Mouse (Mus musculus) retina, adult 2 months (tissue): ENCODE data around the gene Shisa5.

Source experiments
- DNase-seq: peaks from one replicate; pipeline ENCODE4 v3.0.0-alpha.2; 2012; ENCODE audit warnings: low read depth, low spot score

Gene Shisa5

GRCm38 (mm10) chr9:109038086-109038895 is at the start of gene Shisa5:
TSS of gene Shisa5 (plus strand) at chr9:109038565.
- no peak for DNase-seq

- no peak for DNase-seq
These were observed 48.4 kb upstream of the Shisa5 start for GRCm38 (mm10) chr9:108989802-108990461.

GRCm38 (mm10) chr9:108990462-108990820 is 47.9 kb upstream of the Shisa5 start:
- DNase-seq, result no peak

DNA sequence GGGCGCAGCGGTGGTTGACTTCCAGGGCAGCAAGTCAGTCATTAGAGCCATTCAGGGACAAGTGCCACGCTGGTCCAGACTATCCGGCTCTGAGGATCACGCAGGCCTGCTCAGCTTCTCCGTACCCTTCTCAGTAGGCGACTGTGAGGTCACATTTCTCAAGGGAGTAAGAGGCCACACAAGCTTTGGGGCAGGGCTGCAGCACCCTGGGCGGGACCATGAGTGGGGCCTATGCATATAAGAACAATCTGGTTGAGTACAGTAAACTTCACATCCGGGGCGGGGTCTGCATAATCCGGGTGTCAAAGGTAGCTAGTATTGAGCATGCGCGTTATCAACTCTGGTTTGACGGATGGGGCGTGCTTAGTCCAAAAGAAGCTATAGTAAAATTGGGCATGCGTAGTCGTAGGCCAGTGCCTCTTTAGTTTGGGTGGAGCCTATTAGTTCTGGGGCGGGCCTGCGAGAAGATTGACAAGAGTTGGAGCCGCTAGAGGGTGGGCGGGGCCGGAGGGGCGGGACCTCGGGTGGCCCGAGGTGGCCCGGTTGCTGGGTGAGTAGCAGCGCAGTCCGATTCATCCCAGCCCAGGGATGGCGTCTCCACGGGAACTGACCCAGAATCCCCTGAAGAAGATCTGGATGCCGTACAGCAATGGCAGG is 46.8 kb upstream of the Shisa5 start, which contains the start of gene Pfkfb4:
TSS of gene Pfkfb4 (plus strand) at position 351 of the 657 bp plus-strand sequence.
- DNase-seq, result peak; percentile 97

- DNase-seq, result no peak
These were observed 46.3 kb upstream of the Shisa5 start for GRCm38 (mm10) chr9:108992085-108992469.

- DNase-seq, result no peak
These were observed 45.6 kb upstream of the Shisa5 start for GRCm38 (mm10) chr9:108992620-108993361.

DNA sequence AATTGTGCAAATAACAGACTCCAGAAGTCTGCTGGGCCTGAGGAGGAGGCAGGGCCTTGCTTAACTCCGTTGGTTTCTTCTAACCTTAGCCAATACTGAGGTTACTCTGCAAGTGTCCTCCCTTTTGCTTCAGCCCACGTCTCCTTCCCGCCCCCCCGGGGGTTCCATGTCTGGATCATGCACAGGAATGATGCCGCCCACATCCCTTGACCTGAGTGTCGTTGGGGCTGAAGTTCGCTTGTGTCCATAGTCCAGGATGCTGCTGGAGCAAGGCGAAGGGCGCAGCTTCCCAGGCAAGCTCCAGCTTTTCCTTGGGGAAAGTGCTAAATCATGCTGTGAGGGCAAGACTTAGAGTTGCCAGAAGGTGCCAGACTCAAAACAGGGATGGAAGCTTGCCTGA is 42.0 kb upstream of the Shisa5 start:
- no peak for DNase-seq

DNA sequence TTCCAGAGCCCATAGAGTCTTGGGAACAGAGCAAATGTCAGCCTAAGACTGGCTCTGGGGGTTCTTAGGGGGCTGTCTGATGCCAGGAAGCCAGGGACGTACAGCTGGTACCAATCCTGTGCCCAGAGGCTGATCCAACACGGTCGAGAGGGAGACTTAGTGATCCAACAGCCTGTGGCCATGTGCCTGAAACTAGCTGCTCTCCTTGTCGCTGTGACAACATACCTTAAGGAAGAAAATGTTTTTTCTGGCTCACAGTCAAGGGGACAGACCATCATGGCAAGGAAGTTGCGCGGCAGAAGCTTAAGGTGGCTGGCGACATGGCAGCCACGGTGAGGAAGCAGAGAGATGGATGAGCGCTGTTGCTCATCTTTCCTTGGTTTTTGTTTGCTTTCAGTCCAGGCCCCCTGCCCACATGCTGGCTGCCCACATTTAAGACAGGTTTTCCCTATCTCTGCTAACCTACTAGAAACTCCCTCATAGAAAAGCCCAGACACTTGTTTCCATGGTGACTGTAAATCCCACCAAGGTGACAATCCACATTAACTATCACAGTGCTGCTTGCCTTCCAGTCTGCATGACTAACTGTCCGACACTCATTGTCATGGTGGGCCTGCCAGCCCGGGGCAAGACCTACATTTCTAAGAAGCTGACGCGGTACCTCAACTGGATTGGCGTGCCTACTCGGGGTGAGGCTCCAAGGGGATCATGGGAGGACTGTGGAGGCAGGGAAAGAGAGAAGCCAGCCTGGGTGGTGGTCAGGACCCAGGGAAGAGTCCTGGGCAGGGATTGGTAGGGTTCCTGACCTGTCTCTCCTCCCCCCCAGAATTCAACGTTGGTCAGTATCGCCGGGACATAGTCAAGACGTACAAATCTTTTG is 39.8 kb upstream of the Shisa5 start:
- DNase-seq, result no peak

DNA sequence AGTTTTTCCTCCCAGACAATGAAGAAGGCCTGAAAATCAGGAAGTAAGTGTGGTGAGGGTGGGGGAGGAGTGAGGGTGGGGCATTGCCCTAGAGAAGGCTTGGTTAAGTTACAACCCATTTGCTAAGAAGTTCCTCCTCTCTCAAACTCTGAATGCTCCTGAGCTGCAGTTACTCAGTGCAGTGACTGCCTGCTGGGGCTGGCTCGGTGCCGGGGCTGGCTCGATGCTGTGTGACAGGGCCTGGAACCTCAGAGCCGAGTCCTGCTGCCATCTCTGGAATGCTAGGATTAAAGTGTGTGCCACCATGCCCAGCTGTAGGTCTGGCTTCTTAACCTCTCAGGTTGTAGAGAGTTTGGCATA is 39.2 kb upstream of the Shisa5 start:
- DNase-seq, result no peak

DNA sequence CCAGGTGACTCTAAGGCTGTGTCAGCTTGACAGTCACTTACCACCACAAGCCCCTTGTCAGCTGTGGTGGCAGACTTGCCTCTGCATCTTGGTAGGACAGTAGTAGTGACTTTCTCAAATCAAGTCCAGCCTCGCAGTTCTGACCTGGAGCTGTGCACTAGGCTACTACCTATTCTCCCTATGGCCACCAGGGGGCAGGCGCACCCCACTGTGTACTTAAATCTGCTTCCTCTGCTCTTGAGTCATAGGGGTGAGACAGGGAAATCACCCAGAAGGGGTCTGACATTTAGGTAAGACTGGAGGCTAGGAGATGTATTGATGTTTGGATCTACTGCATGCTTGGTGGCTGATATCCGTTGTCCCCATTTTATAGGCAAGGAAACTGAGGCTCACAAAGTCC is 37.6 kb upstream of the Shisa5 start:
- peak; percentile 30 for DNase-seq

DNA sequence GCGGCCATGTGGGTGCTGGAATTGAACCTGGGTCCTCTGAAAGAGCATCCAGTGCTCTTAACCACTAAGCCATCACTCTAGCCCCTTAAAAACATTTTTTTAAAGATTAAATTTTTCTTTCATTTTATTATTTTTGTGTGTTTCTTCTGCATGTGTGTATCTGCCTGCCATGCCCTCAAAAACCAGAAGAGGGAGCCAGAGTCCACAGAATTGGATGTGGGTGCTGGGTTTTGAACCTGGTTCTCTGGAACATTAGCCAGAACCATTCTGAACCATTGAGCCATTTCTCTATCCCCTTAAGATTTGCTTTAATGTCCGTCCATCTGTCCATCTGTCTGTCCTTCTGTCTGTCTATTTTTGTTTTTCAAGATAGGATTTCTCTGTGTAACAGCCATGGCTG is 35.2 kb upstream of the Shisa5 start:
- DNase-seq, result no peak

DNA sequence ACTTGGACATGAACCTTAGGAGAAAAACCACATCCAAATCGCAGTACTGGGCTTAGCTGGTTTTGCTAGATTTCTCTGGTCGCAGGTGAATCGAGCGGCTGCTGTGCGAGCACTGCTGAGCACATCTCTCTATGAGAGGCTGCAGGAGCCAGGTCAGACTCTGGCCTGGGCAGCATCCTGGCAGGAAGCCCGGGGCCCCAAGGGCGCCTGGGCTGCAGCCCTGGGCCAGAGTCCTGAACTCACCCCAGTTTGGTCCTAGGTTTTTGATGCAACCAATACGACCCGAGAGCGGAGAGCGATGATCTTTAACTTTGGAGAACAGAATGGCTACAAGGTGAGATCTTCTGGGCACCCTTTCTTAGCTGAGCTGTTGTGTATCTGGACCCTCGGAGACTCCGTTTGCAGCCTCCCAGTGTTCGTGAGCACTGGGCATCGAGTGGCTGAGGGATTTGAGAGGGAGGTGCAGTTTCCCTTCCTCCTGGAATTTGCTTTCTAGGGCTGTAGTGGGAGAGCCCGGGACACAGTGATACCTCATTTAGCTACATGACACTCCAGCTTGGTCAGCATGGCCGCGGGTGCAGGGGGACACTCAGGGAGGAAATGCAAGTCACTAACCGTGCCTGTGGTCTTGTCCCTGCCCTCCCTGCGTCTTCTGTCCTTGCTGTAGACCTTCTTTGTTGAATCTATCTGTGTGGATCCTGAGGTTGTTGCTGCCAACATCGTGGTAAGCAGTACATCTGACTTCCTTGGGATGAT is 31.2 kb upstream of the Shisa5 start:
- no peak for DNase-seq

DNA sequence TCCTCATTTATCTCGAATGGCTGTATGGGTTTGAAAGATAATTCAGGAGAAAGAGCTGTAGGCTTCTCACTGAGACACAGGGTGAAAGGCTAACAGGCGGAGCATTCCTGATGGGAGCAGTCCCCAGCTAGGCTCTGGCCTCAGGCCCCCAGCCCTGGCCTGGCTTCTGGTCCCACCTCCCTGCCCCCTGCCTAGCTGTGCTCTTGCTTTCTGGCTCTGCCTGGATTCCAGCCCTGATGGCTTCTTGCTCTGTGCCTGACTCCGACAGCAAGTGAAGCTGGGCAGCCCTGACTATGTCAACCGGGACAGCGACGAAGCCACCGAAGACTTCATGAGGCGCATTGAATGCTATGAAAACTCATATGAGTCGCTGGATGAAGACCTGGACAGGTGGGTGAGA is 30.3 kb upstream of the Shisa5 start:
- DNase-seq, result no peak

DNA sequence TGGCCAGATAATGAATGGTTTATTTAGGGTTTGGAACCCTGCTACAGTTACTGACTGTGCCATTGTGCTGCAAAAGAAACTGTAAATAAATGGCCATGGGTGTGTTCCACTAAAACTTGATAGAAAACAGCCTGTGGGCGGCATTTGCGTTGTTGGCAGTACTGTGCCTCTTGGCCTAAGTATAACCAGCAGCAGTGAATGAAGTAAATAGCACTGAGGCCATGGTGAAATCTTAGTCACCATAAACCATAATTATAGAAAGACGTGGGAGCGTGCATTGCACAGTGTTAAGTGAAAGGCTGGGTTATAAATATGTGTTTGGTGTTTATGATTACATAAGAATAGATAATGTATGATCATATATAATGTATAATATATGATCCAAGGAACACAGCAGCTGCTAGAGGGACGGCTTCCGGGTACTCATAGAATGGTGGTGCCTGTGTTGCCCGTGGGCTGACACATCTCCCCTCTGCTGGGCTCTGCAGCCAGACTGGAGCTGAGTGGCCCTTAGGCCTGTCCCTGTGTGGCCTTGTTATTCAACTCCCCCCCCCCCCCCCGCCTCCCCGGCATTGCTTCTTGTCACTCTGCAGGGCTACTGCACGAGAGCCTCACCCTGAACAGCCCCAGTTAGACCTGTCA is 29.2 kb upstream of the Shisa5 start:
- no peak for DNase-seq

GRCm38 (mm10) chr9:109009636-109010315 is 28.6 kb upstream of the Shisa5 start:
- DNase-seq, result no peak

- DNase-seq, result no peak
These were observed 28.1 kb upstream of the Shisa5 start for GRCm38 (mm10) chr9:109010316-109010690.

DNA sequence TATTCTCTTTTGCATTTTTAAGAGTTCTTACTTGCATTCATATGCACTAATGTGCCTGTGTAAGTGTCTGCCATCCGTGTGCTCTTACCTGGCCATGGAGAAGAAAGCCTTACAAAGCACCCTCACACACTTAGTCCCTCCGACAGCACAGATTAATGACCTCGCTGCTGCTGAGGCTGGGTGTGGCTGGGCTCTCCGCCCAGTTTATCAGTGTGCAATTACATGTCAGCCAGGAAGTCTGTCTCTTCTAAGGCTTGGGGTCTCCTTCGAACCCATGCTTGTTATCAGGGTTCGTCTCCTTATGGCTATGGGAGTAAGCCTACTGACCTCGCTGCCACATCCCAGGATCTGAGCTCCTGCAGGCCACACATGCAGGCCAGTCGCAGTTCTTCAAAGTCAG is 23.0 kb upstream of the Shisa5 start:
- DNase-seq, result no peak

DNA sequence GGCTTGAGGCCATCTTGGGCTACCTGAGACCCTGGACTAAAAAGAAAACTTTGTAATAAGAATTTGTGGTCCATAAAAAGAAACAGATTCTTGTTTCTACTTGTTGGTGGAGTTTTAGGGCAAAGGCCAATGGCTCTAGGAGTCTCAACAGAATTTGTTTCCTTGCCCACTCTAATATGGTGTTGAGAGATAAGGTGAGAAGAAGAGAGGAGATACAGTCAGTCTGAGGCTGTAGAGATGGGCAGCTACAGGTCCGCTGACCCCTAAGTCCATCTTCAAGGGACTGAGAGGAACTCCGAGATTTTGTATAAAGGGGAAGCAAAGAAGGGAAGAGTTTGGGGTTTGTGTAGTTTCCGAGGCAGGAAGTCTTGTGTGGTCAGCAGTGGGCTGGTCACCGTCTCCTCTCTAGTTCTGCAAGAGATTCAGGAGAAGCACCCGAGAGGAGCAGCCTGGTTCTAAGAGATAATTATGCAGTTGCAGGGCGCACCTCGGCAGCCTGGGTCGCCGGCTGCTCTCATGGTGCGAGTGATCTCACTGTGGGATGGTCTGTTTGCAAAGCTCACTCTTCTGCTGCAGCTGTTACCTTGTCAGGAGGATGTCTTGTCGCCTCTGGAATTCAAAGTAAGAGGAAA is 21.3 kb upstream of the Shisa5 start:
- DNase-seq, result no peak

DNA sequence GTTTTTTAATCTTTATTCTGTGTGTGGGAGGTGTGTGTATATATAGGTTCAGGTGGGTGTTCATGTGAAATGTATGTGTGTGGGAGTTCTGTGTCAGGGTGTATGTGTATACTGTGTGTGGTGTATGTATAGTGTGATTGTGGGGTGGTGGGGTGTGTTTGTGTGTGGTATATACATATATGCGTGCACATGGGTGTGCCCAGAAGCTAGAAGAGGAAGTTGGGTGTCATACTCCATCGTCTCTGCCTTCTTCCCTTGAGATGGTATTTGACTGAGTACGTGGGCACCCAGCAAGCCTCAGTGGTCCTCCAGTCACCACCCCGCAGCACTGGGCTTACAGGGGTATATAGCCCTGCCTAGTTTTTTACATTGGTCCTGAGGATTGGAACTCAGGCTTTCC is 16.9 kb upstream of the Shisa5 start:
- DNase-seq, result no peak
